Mouse (Mus musculus): ENCODE results near the gene Efna5. TPM values are rescaled to one million over a fixed set of nuclear protein-coding genes. Genes with fewer than 3 reads are reported as not detected.

Gene Efna5
- polyA plus RNA-seq, 1 experiment from 2014 or later, result 65.4 TPM

- H3K27me3 ChIP-seq (ENCODE audit: control insufficient read depth, insufficient read depth, low read length), result no peaks in the 10 kb centered on the region
- H3K9me3 ChIP-seq (ENCODE audit: control insufficient read depth, low read length), result no peaks in the 10 kb centered on the region
- no peak overlapping the region for H3K4me3 ChIP-seq (ENCODE audit: low read depth, low read length)
- H3K27ac ChIP-seq (ENCODE audit: low read depth, low read length), result no peak overlapping the region
- H3K4me1 ChIP-seq (ENCODE audit: control insufficient read depth, insufficient read depth, low read length), result peaks cover 29% of the 10 kb centered on the region; the same call in 1 of the 2 replicates
- no peak overlapping the region for H3K4me2 ChIP-seq (ENCODE audit: low read depth, low read length)
- peak; percentile 22; the same call in 1 of the 2 replicates for ATAC-seq (ENCODE audit: low read depth)
- 57% methylated on average over 20 of the region's 20 CpGs for WGBS
- no peak overlapping the region for H3K9ac ChIP-seq (replicated peaks; ENCODE audit: low read depth, low read length)
- no peaks in the 10 kb centered on the region for H3K36me3 ChIP-seq (ENCODE audit: control insufficient read depth, insufficient read depth, low read length)
Measured at GRCm38 (mm10) chr17:62720740-62721450, 160.2 kb downstream of the Efna5 start.

GRCm38 (mm10) chr17:62717426-62718131 is 163.5 kb downstream of the Efna5 start:
- H3K36me3 ChIP-seq (ENCODE audit: control insufficient read depth, insufficient read depth, low read length), result no peaks in the 10 kb centered on the region
- no peaks in the 10 kb centered on the region for H3K9me3 ChIP-seq (ENCODE audit: control insufficient read depth, low read length)
- WGBS, result 25% methylated on average over 12 of the region's 12 CpGs
- ATAC-seq (ENCODE audit: low read depth), result peak; percentile 64
- H3K27me3 ChIP-seq (ENCODE audit: control insufficient read depth, insufficient read depth, low read length), result no peaks in the 10 kb centered on the region
- peaks cover 29% of the 10 kb centered on the region; the same call in 1 of the 2 replicates for H3K4me1 ChIP-seq (ENCODE audit: control insufficient read depth, insufficient read depth, low read length)
- peak overlapping the region; percentile 52; the same call in 1 of the 2 replicates for H3K27ac ChIP-seq (ENCODE audit: low read depth, low read length)
- H3K4me2 ChIP-seq (ENCODE audit: low read depth, low read length), result no peak overlapping the region; the same call in 1 of the 2 replicates
- no peak overlapping the region for H3K4me3 ChIP-seq (ENCODE audit: low read depth, low read length)
- no peak overlapping the region for H3K9ac ChIP-seq (replicated peaks; ENCODE audit: low read depth, low read length)

- no peak for ATAC-seq (ENCODE audit: low read depth)
- H3K9ac ChIP-seq (replicated peaks; ENCODE audit: low read depth, low read length), result no peak overlapping the region
Measured at GRCm38 (mm10) chr17:62713455-62713854, 167.7 kb downstream of the Efna5 start.

GRCm38 (mm10) chr17:62706418-62706817 is 174.7 kb downstream of the Efna5 start:
- 41% methylated on average over 6 of the region's 6 CpGs for WGBS
- ATAC-seq (ENCODE audit: low read depth), result no peak
- no peak overlapping the region for H3K27ac ChIP-seq (ENCODE audit: low read depth, low read length)

More at GRCm38 (mm10) chr17:62713455-62713854, 167.7 kb downstream of the Efna5 start:
- 96% methylated on average over 3 of the region's 3 CpGs for WGBS
- peaks cover 19% of the 10 kb centered on the region; the same call in 1 of the 2 replicates for H3K4me1 ChIP-seq (ENCODE audit: control insufficient read depth, insufficient read depth, low read length)
- H3K4me3 ChIP-seq (ENCODE audit: low read depth, low read length), result no peak overlapping the region
- H3K4me2 ChIP-seq (ENCODE audit: low read depth, low read length), result no peak overlapping the region
- H3K9me3 ChIP-seq (ENCODE audit: control insufficient read depth, low read length), result no peaks in the 10 kb centered on the region
- no peak overlapping the region for H3K27ac ChIP-seq (ENCODE audit: low read depth, low read length)
- no peaks in the 10 kb centered on the region for H3K36me3 ChIP-seq (ENCODE audit: control insufficient read depth, insufficient read depth, low read length)
- H3K27me3 ChIP-seq (ENCODE audit: control insufficient read depth, insufficient read depth, low read length), result no peaks in the 10 kb centered on the region

GRCm38 (mm10) chr17:62702020-62702814 is 178.9 kb downstream of the Efna5 start:
- H3K4me1 ChIP-seq (ENCODE audit: control insufficient read depth, insufficient read depth, low read length), result peaks cover 7% of the 10 kb centered on the region; the same call in 1 of the 2 replicates
- no peaks in the 10 kb centered on the region for H3K36me3 ChIP-seq (ENCODE audit: control insufficient read depth, insufficient read depth, low read length)
- H3K9ac ChIP-seq (replicated peaks; ENCODE audit: low read depth, low read length), result no peak overlapping the region
- no peak overlapping the region for H3K27ac ChIP-seq (ENCODE audit: low read depth, low read length)
- H3K4me2 ChIP-seq (ENCODE audit: low read depth, low read length), result no peak overlapping the region
- no peaks in the 10 kb centered on the region for H3K27me3 ChIP-seq (ENCODE audit: control insufficient read depth, insufficient read depth, low read length)
- 55% methylated on average over 9 of the region's 9 CpGs for WGBS
- ATAC-seq (ENCODE audit: low read depth), result no peak
- no peaks in the 10 kb centered on the region for H3K9me3 ChIP-seq (ENCODE audit: control insufficient read depth, low read length)
- no peak overlapping the region for H3K4me3 ChIP-seq (ENCODE audit: low read depth, low read length)

More at GRCm38 (mm10) chr17:62706418-62706817, 174.7 kb downstream of the Efna5 start:
- H3K4me3 ChIP-seq (ENCODE audit: low read depth, low read length), result no peak overlapping the region
- no peak overlapping the region for H3K4me2 ChIP-seq (ENCODE audit: low read depth, low read length)
- H3K9ac ChIP-seq (replicated peaks; ENCODE audit: low read depth, low read length), result no peak overlapping the region
- H3K36me3 ChIP-seq (ENCODE audit: control insufficient read depth, insufficient read depth, low read length), result no peaks in the 10 kb centered on the region
- no peaks in the 10 kb centered on the region for H3K27me3 ChIP-seq (ENCODE audit: control insufficient read depth, insufficient read depth, low read length)
- H3K4me1 ChIP-seq (ENCODE audit: control insufficient read depth, insufficient read depth, low read length), result no peaks in the 10 kb centered on the region
- no peaks in the 10 kb centered on the region for H3K9me3 ChIP-seq (ENCODE audit: control insufficient read depth, low read length)

GRCm38 (mm10) chr17:62700791-62701602 is 180.1 kb downstream of the Efna5 start:
- Histone ChIP-seq H3K4me2 (ENCODE audit: low read depth, low read length) (no peak overlapping the region), H3K4me1 (ENCODE audit: control insufficient read depth, insufficient read depth, low read length) (peaks cover 7% of the 10 kb centered on the region; the same call in 1 of the 2 replicates)
- ATAC-seq (ENCODE audit: low read depth), result peak; percentile 52; the same call in 1 of the 2 replicates

GRCm38 (mm10) chr17:62694958-62695437 is 186.1 kb downstream of the Efna5 start:
- no peaks in the 10 kb centered on the region for H3K4me1 ChIP-seq (ENCODE audit: control insufficient read depth, insufficient read depth, low read length)
- no peak for ATAC-seq (ENCODE audit: low read depth)
- no peak overlapping the region for H3K4me2 ChIP-seq (ENCODE audit: low read depth, low read length)
- no peak overlapping the region for H3K27ac ChIP-seq (ENCODE audit: low read depth, low read length)
- 71% methylated on average over 9 of the region's 9 CpGs for WGBS
- no peak overlapping the region for H3K9ac ChIP-seq (replicated peaks; ENCODE audit: low read depth, low read length)
- H3K36me3 ChIP-seq (ENCODE audit: control insufficient read depth, insufficient read depth, low read length), result no peaks in the 10 kb centered on the region
- H3K4me3 ChIP-seq (ENCODE audit: low read depth, low read length), result no peak overlapping the region
- no peaks in the 10 kb centered on the region for H3K27me3 ChIP-seq (ENCODE audit: control insufficient read depth, insufficient read depth, low read length)
- H3K9me3 ChIP-seq (ENCODE audit: control insufficient read depth, low read length), result no peaks in the 10 kb centered on the region

More at GRCm38 (mm10) chr17:62700791-62701602, 180.1 kb downstream of the Efna5 start:
- no peaks in the 10 kb centered on the region for H3K36me3 ChIP-seq (ENCODE audit: control insufficient read depth, insufficient read depth, low read length)
- H3K4me3 ChIP-seq (ENCODE audit: low read depth, low read length), result no peak overlapping the region
- H3K27ac ChIP-seq (ENCODE audit: low read depth, low read length), result no peak overlapping the region
- H3K27me3 ChIP-seq (ENCODE audit: control insufficient read depth, insufficient read depth, low read length), result no peaks in the 10 kb centered on the region
- H3K9ac ChIP-seq (replicated peaks; ENCODE audit: low read depth, low read length), result no peak overlapping the region
- WGBS, result 34% methylated on average over 9 of the region's 9 CpGs
- H3K9me3 ChIP-seq (ENCODE audit: control insufficient read depth, low read length), result no peaks in the 10 kb centered on the region

- Histone ChIP-seq H3K9me3 (ENCODE audit: control insufficient read depth, low read length) (no peaks in the 10 kb centered on the region), H3K4me3 (ENCODE audit: low read depth, low read length) (no peak overlapping the region), H3K36me3 (ENCODE audit: control insufficient read depth, insufficient read depth, low read length) (no peaks in the 10 kb centered on the region), H3K4me1 (ENCODE audit: control insufficient read depth, insufficient read depth, low read length) (no peaks in the 10 kb centered on the region), H3K9ac (replicated peaks; ENCODE audit: low read depth, low read length) (no peak overlapping the region), H3K4me2 (ENCODE audit: low read depth, low read length) (no peak overlapping the region), H3K27me3 (ENCODE audit: control insufficient read depth, insufficient read depth, low read length) (no peaks in the 10 kb centered on the region), H3K27ac (ENCODE audit: low read depth, low read length) (no peak overlapping the region)
- ATAC-seq (ENCODE audit: low read depth), result 0 out of 2 replicates have a peak, but pooled peaks have one; percentile 2
- 55% methylated on average over 4 of the region's 4 CpGs for WGBS
Measured at GRCm38 (mm10) chr17:62692242-62692641, 188.9 kb downstream of the Efna5 start.
